Mouse (Mus musculus) hindbrain, embryonic 13.5 days (tissue): ENCODE data around the gene Klrb1c. TPM values are rescaled to one million over a fixed set of nuclear protein-coding genes. Genes with fewer than 3 reads are reported as not detected.
"Not testable (repeated sequence)": the region's sequence is repeated elsewhere in the genome, so short reads cannot be mapped to it uniquely, and the experiment has no call there.

Experiments
- ATAC-seq: fragments of 200-750 bp; cut with Nextera tagmentation; 2 replicates; pipeline ENCODE4 v1.8.0; 2017; ENCODE audit warnings: moderate TSS enrichment; ENCODE audit not compliant: low FRiP score
- H3K27ac ChIP-seq: fragments of 300-500 bp; sonication (generic); 2 replicates; pipeline ENCODE4 v1.5.1; 2015; ENCODE audit warnings: inconsistent platforms, mild to moderate bottlenecking, moderate library complexity
- H3K27me3 ChIP-seq: fragments of 300-500 bp; sonication (generic); 2 replicates; pipeline ENCODE4 v1.6.1; 2015; ENCODE audit warnings: mild to moderate bottlenecking, inconsistent platforms
- H3K36me3 ChIP-seq: fragments of 300-500 bp; sonication (generic); 2 replicates; pipeline ENCODE4 v1.6.1; 2015; ENCODE audit warnings: mild to moderate bottlenecking, inconsistent platforms
- H3K4me1 ChIP-seq: fragments of 300-500 bp; sonication (generic); replicated peaks from 2 replicates; pipeline ENCODE4 v1.6.1; 2015; ENCODE audit warnings: inconsistent platforms
- H3K4me2 ChIP-seq: fragments of 300-500 bp; sonication (generic); 2 replicates; pipeline ENCODE4 v1.6.1; 2015; ENCODE audit warnings: inconsistent platforms, mild to moderate bottlenecking, moderate library complexity
- H3K4me3 ChIP-seq: fragments of 300-500 bp; sonication (generic); 2 replicates; pipeline ENCODE4 v1.5.1; 2015; ENCODE audit warnings: mild to moderate bottlenecking, inconsistent platforms
- H3K9ac ChIP-seq: fragments of 300-500 bp; sonication (generic); 2 replicates; pipeline ENCODE4 v1.6.1; 2015; ENCODE audit warnings: mild to moderate bottlenecking, inconsistent platforms
- H3K9me3 ChIP-seq: fragments of 300-500 bp; sonication (generic); 2 replicates; pipeline ENCODE4 v1.6.1; 2016; ENCODE audit warnings: inconsistent platforms
- WGBS: fragments of 180-500 bp; shearing (Covaris S2); methylation state at CpG from one replicate; pipeline ENCODE4 v1.1.7; 2015; 5-methylcytosine and 5-hydroxymethylcytosine counted together
- polyA plus RNA-seq: library from polyadenylated mRNA; unstranded; fragments of >200 nt; fragmentation: Nextera tagmentation; extraction: Ambion mirVana; gene quantifications from 2 replicates; pipeline ENCODE4 v1.2.1, GENCODE M21; 2015

Klrb1c gene
- polyA plus RNA-seq, 1 experiment from 2014 or later = not detected

DNA sequence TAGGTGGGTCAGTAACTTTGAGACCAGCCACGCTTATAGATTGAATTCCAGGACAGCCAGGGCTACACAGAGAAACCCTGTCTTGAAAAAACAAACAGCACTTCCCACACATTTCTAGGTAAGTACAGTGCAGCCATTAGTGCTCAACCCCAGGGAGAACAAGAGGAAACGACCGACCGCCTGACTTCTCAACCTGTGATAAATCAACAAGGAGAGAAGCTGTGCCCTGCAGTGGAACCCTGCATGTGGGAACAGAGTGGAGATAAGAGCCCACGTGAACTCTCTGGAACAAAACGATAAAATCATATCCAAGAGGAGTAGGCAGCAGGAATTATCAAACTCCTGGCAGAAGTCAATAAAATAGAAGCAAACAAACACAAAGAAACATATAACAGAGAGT, 4.7 kb upstream of the Klrb1c start:
- no peak overlapping the region for H3K4me2 ChIP-seq
- no peak overlapping the region for H3K27ac ChIP-seq
- ATAC-seq = no peak
- no peak overlapping the region for H3K9ac ChIP-seq
- no peaks in the 10 kb centered on the region for H3K36me3 ChIP-seq
- no peak overlapping the region for H3K4me3 ChIP-seq
- no peaks in the 10 kb centered on the region for H3K9me3 ChIP-seq
- H3K27me3 ChIP-seq = no peaks in the 10 kb centered on the region
- 65% methylated on average over 6 of the region's 6 CpGs for WGBS
- peaks cover 11% of the 10 kb centered on the region for H3K4me1 ChIP-seq

DNA sequence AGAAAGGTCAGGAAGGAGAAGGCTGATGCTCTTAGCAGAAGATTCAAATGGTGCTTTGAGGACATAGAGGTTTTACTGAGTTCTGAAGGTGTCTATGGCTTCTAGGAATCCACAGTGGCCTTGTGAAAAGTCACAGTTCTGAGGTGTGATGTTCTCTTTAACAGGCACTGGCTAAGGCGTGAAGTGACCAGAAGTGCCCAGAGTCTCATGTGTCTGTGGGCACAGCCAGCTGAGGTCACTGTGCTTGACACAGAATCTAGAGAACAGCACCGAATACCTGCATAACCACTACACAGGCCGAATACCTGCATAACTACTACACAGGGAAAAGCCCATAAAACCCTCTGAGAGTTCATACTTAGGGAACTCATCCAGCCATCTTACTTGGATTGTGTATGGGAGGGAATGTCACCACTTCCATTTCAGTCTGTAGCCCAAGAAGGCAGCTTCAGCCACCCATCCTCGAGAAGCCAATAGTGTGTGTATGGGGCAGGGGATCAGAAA, 1.5 kb upstream of the Klrb1c start:
- H3K4me1 ChIP-seq, H3K9ac ChIP-seq, H3K9me3 ChIP-seq, ATAC-seq, H3K27ac ChIP-seq, H3K4me2 ChIP-seq, H3K4me3 ChIP-seq, H3K36me3 ChIP-seq, H3K27me3 ChIP-seq: not testable (repeated sequence)
- 90% methylated on average over 4 of the region's 4 CpGs for WGBS

DNA sequence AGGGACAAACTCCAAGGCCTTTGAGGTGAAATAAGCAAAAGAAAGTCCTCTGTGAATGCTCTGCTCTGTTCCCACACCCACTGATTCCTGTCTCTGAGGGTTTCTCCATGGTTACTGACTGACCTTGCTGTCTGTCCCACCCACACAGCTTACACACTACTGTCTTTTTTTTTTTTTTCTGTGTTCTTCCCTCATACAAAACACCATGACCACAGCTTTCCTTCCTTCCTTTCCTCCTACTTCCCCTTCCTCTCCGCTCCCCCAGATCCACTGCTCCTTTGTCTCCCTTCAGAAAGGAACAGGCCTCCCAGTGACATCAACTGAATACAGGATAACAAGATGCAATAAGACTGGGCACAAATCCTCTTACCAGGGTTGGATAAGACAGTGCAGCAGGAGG, 498 bp downstream of the Klrb1c start:
- Histone ChIP-seq H3K9me3 (no peaks in the 10 kb centered on the region), H3K36me3 (no peaks in the 10 kb centered on the region), H3K4me3 (no peak overlapping the region), H3K27me3 (no peaks in the 10 kb centered on the region), H3K27ac (no peak overlapping the region), H3K4me1 (no peaks in the 10 kb centered on the region), H3K4me2 (no peak overlapping the region), H3K9ac (no peak overlapping the region)
- ATAC-seq = no peak
- 48% methylated on average over 1 of the region's 1 CpGs for WGBS

DNA sequence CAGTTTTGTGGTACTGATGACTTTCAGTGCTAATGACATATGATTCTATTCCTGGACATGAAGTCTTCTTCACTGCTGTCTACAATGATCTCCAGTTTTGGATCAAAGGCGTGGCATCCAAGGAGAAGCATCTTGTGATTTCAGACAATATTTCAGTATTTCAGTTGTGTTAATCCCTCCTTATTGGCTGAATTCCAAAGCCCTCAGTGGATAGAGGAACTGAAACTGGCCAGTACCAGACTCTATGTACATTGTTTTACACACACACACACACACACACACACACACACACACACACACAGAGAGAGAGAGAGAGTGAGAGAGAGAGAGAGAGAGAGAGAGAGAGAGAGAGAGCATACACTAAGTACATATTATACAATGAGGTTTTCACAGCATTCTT, 2.6 kb downstream of the Klrb1c start:
- ATAC-seq, H3K36me3 ChIP-seq, H3K4me1 ChIP-seq, H3K27me3 ChIP-seq, H3K4me2 ChIP-seq, H3K4me3 ChIP-seq, H3K9ac ChIP-seq, H3K9me3 ChIP-seq, H3K27ac ChIP-seq: not testable (repeated sequence)
- 97% methylated on average over 1 of the region's 1 CpGs for WGBS

DNA sequence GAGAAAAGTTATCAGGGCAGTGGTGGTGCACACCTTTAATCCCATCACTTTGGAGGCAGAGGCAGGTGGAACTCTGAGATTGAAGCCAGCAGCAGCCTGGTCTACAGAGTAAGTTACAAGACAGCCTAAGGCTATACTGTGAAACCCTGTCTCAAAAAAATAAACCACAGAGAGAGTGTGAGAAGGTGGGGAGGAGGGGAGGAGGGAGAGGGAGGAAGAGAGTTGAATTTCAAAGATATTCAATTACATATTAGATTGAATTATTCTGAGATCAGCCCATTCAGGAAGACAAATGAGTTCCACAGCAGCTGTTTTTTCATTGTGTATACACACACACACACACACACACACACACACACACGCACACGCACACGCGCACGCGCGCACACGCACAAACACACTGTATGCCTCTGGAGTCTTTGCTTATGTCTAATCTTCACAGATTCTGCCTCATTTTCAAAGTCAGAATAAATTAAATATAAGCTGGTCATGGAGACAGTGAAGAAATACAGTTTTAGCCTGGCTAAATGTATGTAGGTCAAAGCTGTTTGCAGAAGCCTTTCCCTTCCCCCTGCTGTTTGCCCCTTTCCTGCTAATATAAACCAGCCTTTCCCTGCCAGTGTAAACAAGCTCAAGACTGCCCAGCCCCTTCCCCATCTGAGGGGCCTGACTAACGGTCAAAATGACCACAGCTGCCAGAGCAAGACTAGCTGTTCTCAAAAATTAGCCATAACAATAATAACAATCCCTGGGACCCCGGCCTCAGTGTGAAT, 19.3 kb downstream of the Klrb1c start:
- Histone ChIP-seq H3K4me1 (peaks cover 4% of the 10 kb centered on the region; the same call in 1 of the 2 replicates), H3K36me3 (no peaks in the 10 kb centered on the region), H3K27ac (no peak overlapping the region), H3K9ac (no peak overlapping the region; the same call in 1 of the 2 replicates), H3K27me3 (no peaks in the 10 kb centered on the region), H3K9me3 (no peaks in the 10 kb centered on the region), H3K4me3 (no peak overlapping the region), H3K4me2 (no peak overlapping the region)
- ATAC-seq = no peak
- 80% methylated on average over 10 of the region's 10 CpGs for WGBS

DNA sequence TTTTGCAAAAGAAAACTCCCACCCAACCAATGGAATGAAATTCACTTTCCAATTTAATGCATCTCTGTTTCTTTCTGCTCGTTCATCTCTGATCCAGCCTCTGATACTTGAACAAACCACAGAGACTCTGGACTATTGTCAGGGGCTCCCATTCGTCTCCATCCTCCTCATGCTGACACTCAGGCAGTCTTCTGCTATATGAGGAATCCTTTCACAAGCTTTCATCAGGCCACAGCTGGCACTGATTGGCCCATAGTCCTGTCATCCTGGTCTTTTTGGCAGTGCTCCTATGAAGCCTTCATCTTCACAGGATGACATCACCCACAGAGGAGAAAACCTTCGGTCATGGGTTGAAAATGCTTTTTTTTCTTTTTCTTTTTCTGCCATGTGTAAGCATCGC, 21.0 kb downstream of the Klrb1c start:
- Histone ChIP-seq H3K36me3 (no peaks in the 10 kb centered on the region), H3K4me1 (peaks cover 6% of the 10 kb centered on the region; the same call in 1 of the 2 replicates), H3K9ac (no peak overlapping the region), H3K4me3 (no peak overlapping the region), H3K27me3 (no peaks in the 10 kb centered on the region), H3K4me2 (no peak overlapping the region), H3K9me3 (no peaks in the 10 kb centered on the region), H3K27ac (no peak overlapping the region)
- no peak for ATAC-seq
- 79% methylated on average over 4 of the region's 4 CpGs for WGBS

DNA sequence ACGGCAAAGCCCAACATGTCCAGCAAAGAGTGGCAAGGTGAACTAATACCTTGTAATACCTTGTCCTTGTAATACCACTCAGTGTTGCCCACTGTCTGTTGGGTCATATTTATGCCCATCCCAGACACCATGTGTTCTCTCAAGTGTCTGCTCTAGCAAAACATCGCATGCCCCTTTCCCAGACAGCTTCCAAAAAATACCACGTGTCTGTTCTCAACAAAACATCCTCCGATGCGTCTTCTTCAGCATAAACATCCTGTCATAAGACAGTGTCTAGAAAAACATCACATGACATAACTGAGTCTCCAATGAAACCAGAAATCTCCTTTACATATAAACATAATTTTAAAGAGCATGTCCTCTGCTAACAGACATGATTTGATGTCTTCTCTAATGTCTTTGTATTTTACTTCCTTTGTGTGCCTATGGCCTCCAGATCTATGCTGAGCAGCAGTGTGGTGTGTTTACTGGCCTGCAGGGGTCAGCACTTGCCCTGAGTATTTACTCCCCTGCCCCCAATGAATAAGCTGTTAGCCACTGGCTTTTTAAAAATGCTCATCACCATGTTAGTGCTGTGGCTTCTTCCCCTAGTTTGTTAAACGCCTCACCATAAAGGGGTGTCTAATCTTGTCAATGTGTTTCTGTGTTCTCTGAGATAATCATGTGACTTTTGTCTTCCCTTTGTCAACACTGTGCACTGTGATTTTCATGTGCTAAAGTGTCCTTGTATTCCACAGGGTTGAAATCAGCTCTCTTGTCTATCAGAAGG, 22.3 kb downstream of the Klrb1c start:
- H3K4me2 ChIP-seq, ATAC-seq, H3K27me3 ChIP-seq: not testable (repeated sequence)

DNA sequence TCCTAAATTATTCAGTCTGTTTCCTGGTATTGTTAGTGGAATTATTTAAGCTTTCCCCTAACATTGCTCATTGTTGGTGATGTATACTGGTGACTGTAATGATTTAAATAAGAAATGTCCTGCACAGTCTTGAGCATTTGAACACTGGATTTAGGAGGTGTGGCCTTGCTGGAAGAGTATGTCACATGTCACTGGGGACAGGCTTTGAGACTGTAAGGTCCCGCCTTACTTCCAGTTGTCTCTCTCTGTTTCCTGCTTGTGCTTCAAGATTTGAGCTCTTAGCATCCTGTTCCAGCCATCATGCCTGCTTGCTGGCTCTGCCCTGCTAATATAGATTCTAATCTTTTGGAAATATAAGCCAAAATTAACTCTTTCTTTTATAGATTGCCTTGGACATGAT, 23.8 kb downstream of the Klrb1c start:
- 89% methylated on average over 1 of the region's 1 CpGs for WGBS
- no peak overlapping the region for H3K4me2 ChIP-seq

More for the DNA sequence above, 22.3 kb downstream of the Klrb1c start:
- H3K9me3 ChIP-seq, H3K4me3 ChIP-seq, H3K36me3 ChIP-seq, H3K9ac ChIP-seq: not testable (repeated sequence)
- Histone ChIP-seq H3K27ac (peak overlapping the region; percentile 66), H3K4me1 (peaks cover 10% of the 10 kb centered on the region)
- WGBS = 68% methylated on average over 6 of the region's 6 CpGs

DNA sequence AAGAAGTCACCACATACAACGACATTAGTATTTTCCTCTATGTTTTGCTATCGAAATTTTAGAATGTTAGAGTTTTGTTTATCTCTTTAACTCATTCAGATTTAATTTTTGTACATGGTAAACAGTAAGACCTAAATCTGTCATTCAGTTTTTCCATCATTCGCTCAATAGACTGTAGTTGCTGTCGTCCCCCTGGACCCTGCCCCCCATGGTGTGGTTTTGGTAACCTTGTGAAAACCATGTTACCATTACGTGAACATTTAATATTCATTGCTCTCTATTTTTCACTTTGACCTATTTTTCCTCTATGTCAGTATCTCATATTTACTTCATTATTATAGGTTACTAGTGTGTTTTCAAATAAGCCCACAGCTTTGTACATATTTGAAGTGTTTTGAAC, 24.4 kb downstream of the Klrb1c start:
- no peak for ATAC-seq
- Histone ChIP-seq H3K4me2 (peak overlapping the region; percentile 46), H3K9me3 (no peaks in the 10 kb centered on the region), H3K4me3 (peak overlapping the region; percentile 50), H3K27ac (peak overlapping the region; percentile 78), H3K4me1 (peaks cover 14% of the 10 kb centered on the region), H3K9ac (peak overlapping the region; percentile 63), H3K36me3 (no peaks in the 10 kb centered on the region), H3K27me3 (no peaks in the 10 kb centered on the region)
- WGBS = 18% methylated on average over 5 of the region's 5 CpGs

More for the DNA sequence above, 23.8 kb downstream of the Klrb1c start:
- H3K36me3 ChIP-seq = no peaks in the 10 kb centered on the region
- no peaks in the 10 kb centered on the region for H3K27me3 ChIP-seq
- H3K4me1 ChIP-seq = peaks cover 13% of the 10 kb centered on the region
- ATAC-seq = no peak
- no peaks in the 10 kb centered on the region for H3K9me3 ChIP-seq
- no peak overlapping the region for H3K4me3 ChIP-seq
- H3K27ac ChIP-seq = no peak overlapping the region
- no peak overlapping the region for H3K9ac ChIP-seq

DNA sequence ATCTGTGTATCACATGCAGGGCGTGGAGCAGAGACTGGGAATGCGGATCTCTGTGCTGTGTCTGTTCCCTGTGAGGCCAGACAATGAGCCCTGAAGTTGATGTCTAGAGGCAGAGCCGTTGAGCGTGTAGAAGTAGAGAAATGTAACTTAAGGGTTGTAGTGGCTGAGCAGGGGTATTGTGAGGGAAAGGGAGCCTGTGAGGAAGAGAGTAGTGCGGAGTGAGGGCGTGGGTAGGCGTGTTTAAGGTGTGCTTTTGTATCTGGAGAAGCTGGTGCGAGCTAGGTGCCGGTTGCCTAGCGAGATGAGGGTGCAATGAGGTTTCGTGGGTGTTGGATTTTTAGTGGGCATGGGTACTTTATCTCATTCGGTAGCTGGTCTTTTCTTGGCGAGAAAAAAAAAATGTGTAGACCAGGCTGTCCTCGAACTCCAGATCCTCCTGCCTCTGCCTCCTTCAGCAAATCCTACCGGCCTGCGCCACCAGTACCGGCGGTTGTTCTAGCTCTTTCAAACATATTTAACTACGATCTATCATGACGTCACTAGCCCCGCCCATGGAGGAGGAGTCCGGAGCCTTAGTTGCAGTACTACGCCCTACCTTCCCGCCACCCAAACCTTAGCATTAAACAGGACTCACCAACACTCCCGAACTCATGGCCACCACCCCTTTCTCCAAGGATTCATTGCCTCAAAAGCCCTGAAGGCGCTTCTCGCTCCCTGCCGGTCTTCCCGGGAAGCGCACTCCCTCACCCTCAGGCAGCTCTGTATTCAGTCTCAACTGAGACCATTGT, 25.1 kb downstream of the Klrb1c start:
- Histone ChIP-seq H3K4me1 (peaks cover 17% of the 10 kb centered on the region), H3K4me2 (peak overlapping the region; percentile 63), H3K9me3 (no peaks in the 10 kb centered on the region), H3K36me3 (no peaks in the 10 kb centered on the region), H3K4me3 (peak overlapping the region; percentile 50), H3K27ac (peak overlapping the region; percentile 90), H3K9ac (peak overlapping the region; percentile 70), H3K27me3 (no peaks in the 10 kb centered on the region)
- peak; percentile 89 for ATAC-seq
- WGBS = 2% methylated on average over 30 of the region's 30 CpGs

DNA sequence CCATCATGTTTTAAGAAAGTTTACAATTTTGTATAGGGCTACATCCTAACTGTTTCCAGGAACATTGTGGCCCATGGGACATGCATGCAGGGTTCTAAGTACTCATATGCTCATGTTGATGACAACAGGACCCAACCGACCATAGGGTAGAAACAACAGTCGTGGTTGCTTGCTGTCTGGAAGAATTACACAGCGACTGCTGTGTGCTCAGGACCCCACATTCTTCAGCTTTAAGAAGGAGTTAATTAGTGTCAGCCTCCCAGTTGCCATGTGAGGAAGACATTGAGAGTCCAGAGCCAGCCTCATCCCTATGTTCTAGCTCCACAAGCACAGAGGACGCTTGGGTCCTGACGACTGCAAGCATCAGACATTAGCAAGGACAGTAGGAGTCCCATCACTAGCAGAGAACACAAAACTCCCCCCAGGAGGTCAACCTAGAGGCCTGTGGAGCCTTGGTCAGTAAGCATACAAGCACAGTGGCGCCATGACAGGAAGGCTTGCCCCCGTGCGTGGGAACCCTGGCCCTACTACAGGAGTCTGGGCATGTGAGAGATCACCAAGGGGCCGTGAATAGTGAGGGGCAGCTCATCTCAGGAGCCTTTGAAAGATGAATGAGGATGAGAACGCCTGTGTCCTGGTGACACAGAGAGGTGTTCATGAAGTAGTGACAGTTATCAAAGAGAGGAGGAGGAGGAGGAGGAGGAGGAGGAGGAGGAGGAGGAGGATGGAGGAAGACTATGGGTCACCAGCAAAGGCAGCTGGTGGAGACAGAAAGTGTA, 25.9 kb downstream of the Klrb1c start:
- peaks cover 17% of the 10 kb centered on the region for H3K4me1 ChIP-seq
- peak overlapping the region; percentile 70; the same call in 1 of the 2 replicates for H3K9ac ChIP-seq
- not testable (repeated sequence) for ATAC-seq, H3K36me3 ChIP-seq, H3K27me3 ChIP-seq, H3K9me3 ChIP-seq
- WGBS = 72% methylated on average over 10 of the region's 10 CpGs
- peak overlapping the region; percentile 90 for H3K27ac ChIP-seq
- peak overlapping the region; percentile 63 for H3K4me2 ChIP-seq
- peak overlapping the region; percentile 50 for H3K4me3 ChIP-seq
